Mouse (Mus musculus) liver, embryonic 14.5 days (tissue): ENCODE results near the gene Rbm19.

Experiments
- CTCF ChIP-seq: IDR thresholded peaks from 2 replicates; pipeline ENCODE4 v1.5.1; 2016; ENCODE audit warnings: antibody characterized with exemption, low read depth, control low read depth
- EP300 ChIP-seq: IDR thresholded peaks from 2 replicates; pipeline ENCODE4 v1.6.1; 2016; ENCODE audit warnings: antibody characterized with exemption, low read depth

- no peak for TF ChIP-seq CTCF
- no peak for TF ChIP-seq EP300
Measured at GRCm38 (mm10) chr5:120206313-120206943, 90.2 kb downstream of the Rbm19 start.
